Mouse (Mus musculus): ENCODE results near the gene Col5a1. TPM values are rescaled to one million over a fixed set of nuclear protein-coding genes. Genes with fewer than 3 reads are reported as not detected.
A peak's percentile ranks its signal among the peaks of the same experiment; 100 is the strongest.

The Col5a1 gene
- total RNA-seq, 2 experiments from 2014 or later, result 3.3 to 3.7 TPM

GRCm38 (mm10) chr2:27918106-27918505 is 31.9 kb downstream of the Col5a1 start:
- no peak for DNase-seq (ENCODE audit: low spot score in 2 of 2)

- DNase-seq (ENCODE audit: low spot score in 2 of 2), result no peak
Observed at GRCm38 (mm10) chr2:27919309-27919850, 33.2 kb downstream of the Col5a1 start.

- no peak for DNase-seq (ENCODE audit: low spot score in 2 of 2)
Observed at GRCm38 (mm10) chr2:27922053-27922452, 35.8 kb downstream of the Col5a1 start.

- no peak for DNase-seq (ENCODE audit: low spot score in 2 of 2)
Observed at GRCm38 (mm10) chr2:27923718-27924117, 37.5 kb downstream of the Col5a1 start.

- no peak for DNase-seq (ENCODE audit: low spot score in 2 of 2)
Observed at GRCm38 (mm10) chr2:27924463-27924862, 38.2 kb downstream of the Col5a1 start.

- peak; percentile 64 to 83 for DNase-seq (ENCODE audit: low spot score in 2 of 2)
Observed at GRCm38 (mm10) chr2:27926478-27927165, 40.4 kb downstream of the Col5a1 start.

- DNase-seq (ENCODE audit: low spot score in 2 of 2), result no peak
Observed at GRCm38 (mm10) chr2:27930471-27931015, 44.3 kb downstream of the Col5a1 start.

GRCm38 (mm10) chr2:27931130-27931529 is 44.9 kb downstream of the Col5a1 start:
- no peak for DNase-seq (ENCODE audit: low spot score in 2 of 2)

GRCm38 (mm10) chr2:27931971-27932370 is 45.7 kb downstream of the Col5a1 start:
- DNase-seq (ENCODE audit: low spot score in 2 of 2), result no peak

GRCm38 (mm10) chr2:27934269-27934668 is 48.0 kb downstream of the Col5a1 start:
- DNase-seq (ENCODE audit: low spot score in 2 of 2), result no peak

GRCm38 (mm10) chr2:27934831-27935230 is 48.6 kb downstream of the Col5a1 start:
- no peak for DNase-seq (ENCODE audit: low spot score in 2 of 2)

- no peak for DNase-seq (ENCODE audit: low spot score in 2 of 2)
Observed at GRCm38 (mm10) chr2:27935441-27935840, 49.2 kb downstream of the Col5a1 start.

- peak; percentile 40 to 70 for DNase-seq (ENCODE audit: low spot score in 2 of 2)
Observed at GRCm38 (mm10) chr2:27936607-27937191, 50.5 kb downstream of the Col5a1 start.

GRCm38 (mm10) chr2:27939433-27939832 is 53.2 kb downstream of the Col5a1 start:
- no peak for DNase-seq (ENCODE audit: low spot score in 2 of 2)

GRCm38 (mm10) chr2:27940144-27940543 is 53.9 kb downstream of the Col5a1 start:
- DNase-seq (ENCODE audit: low spot score in 2 of 2), result no peak

- DNase-seq (ENCODE audit: low spot score in 2 of 2), result no peak
Observed at GRCm38 (mm10) chr2:27947252-27947651, 61.0 kb downstream of the Col5a1 start.

GRCm38 (mm10) chr2:27947917-27948316 is 61.7 kb downstream of the Col5a1 start:
- no peak for DNase-seq (ENCODE audit: low spot score in 2 of 2)

GRCm38 (mm10) chr2:27953866-27954265 is 67.6 kb downstream of the Col5a1 start:
- no peak for DNase-seq (ENCODE audit: low spot score in 2 of 2)

GRCm38 (mm10) chr2:27954924-27955323 is 68.7 kb downstream of the Col5a1 start:
- DNase-seq (ENCODE audit: low spot score in 2 of 2), result no peak

- DNase-seq (ENCODE audit: low spot score in 2 of 2), result no peak
Observed at GRCm38 (mm10) chr2:27956751-27957150, 70.5 kb downstream of the Col5a1 start.

- no peak for DNase-seq (ENCODE audit: low spot score in 2 of 2)
Observed at GRCm38 (mm10) chr2:27957184-27957583, 71.0 kb downstream of the Col5a1 start.

GRCm38 (mm10) chr2:27959275-27959674 is 73.0 kb downstream of the Col5a1 start:
- no peak for DNase-seq (ENCODE audit: low spot score in 2 of 2)
